Mouse (Mus musculus) embryonic stem cell, embryonic (primary cell): ENCODE data around the gene Glyat.

Experiments used
- CTCF ChIA-PET, 4 experiments: fragments of 300-600 bp in 2 of 4; fragments of 350-600 bp in 2 of 4; sonication (Branson Sonifier 250); formaldehyde crosslinking; loops; one replicate each; lab custom pipeline; 2022; ENCODE audit warnings: inconsistent platforms in 2 of 4; lab: Charles Lee
- POLR2A ChIA-PET, 4 experiments: fragments of 300-600 bp in 2 of 4; fragments of 350-600 bp in 2 of 4; sonication (Branson Sonifier 250); formaldehyde crosslinking; loops; one replicate each; lab custom pipeline; 2022; ENCODE audit warnings: antibody characterized with exemption in 4 of 4, inconsistent platforms in 1 of 4; lab: Charles Lee

The Glyat gene

DNA sequence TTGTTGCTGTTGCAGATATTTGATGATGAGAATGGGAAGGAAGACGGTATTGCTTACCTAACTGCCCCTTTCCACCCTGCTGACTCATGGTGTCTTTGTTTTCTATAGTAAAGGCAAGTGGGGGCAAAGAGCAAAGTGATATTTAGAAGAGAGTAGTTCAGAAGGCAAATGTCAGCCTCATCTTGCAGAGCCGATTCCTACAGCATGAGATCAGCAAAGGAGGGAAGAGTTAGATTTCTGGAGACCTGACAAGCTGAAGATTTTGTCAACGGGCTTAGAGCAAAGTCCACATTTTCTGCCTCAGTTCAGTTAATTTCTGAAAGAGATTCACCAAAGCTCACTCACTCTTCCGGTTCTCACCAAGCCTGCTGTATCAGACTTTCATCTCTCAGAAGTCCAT is at the start of gene Glyat:
Gene Glyat, plus strand, starts transcription at position 133 of the 400 bp plus-strand sequence.
- ChIA-PET POLR2A (no interaction called here), CTCF (no interaction called here)

DNA sequence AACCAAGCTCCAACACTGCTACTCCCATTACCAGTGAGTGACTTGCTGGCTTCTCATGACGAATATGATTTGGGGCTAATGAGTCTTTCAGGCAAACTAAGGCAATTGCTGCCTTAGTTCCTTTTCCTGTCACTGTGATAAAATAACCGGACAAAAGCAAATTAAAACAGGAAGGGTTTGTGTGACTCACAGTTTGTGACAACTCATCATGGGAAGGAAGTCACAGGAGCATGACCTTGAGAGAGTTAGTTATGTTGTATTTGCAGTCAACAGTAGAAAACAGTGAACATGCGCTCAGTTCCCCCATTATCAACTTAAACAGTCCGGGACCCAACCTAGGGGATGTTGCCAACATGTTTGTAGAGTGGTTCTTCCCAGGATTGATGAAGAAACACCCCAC is 47.8 kb upstream of the Glyat start:
- POLR2A ChIA-PET, result interaction anchor here in 1 of 4 experiments (1.1 to 2.6 kb wide), 2 partner anchors 11 to 44 kb away, joined by 3 to 7 read pairs; no protein-coding TSS in a partner anchor
- CTCF ChIA-PET, result no interaction called here

DNA sequence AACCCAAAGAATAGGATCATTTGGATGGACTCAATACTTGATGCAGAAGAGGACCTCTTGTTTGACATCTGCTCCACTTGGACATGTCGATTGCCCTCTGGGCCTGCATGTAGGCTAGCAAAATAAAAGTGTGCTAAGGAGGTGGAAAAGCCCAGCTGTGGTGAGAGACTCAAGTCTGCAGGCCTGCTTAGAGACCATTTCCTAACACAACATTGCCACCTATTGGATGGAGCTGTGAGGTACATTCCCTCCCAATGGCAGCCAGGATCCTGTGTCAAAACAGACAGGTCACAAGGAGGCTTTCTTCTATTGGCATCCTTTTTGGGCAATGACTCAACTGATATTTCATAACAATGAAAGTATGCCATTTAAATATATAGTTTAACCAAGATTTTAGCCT is 41.2 kb upstream of the Glyat start:
- CTCF ChIA-PET, result interaction anchor here (1.0 to 2.5 kb wide), 11 partner anchors 9 to 159 kb away, joined by 3 to 21 read pairs (median 5); no protein-coding TSS in a partner anchor
- POLR2A ChIA-PET, result interaction anchor here in 1 of 4 experiments (0.6 kb wide), 1 partner anchor 90 kb away, joined by 3 read pairs; no protein-coding TSS in a partner anchor

DNA sequence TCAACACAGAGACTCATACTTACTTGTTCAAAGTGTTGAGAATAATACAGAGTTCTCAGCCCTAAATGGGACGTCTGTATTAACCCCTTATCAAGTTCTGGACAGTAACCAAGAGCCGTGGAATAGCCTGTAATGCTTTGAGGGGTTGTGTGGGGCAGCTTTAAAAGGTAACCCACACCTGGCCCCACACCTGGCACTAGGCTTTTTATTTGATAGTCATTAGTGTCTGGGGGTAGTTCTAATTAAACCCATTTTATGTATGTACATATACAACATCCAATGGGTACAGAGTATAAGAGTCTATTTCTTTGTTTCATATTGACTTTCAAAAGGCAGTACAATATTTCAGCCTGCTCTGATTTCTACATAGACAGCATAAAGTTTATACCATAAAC is 38.0 kb upstream of the Glyat start:
- POLR2A ChIA-PET, result interaction anchor here in 3 of 4 experiments (0.9 to 2.7 kb wide), 8 partner anchors 9 to 201 kb away, joined by 3 to 8 read pairs (median 4); partner anchors contain the start of genes Cntf (in 1 of the 3), Dtx4 (in 1 of the 3), Lpxn (in 1 of the 3) and Zfp91 (in 1 of the 3)
- CTCF ChIA-PET, result interaction anchor here (0.6 to 1.5 kb wide), 8 partner anchors 77 to 225 kb away, joined by 3 to 7 read pairs (median 4); partner anchors contain the start of gene Dtx4 (in 2 of the 4)

DNA sequence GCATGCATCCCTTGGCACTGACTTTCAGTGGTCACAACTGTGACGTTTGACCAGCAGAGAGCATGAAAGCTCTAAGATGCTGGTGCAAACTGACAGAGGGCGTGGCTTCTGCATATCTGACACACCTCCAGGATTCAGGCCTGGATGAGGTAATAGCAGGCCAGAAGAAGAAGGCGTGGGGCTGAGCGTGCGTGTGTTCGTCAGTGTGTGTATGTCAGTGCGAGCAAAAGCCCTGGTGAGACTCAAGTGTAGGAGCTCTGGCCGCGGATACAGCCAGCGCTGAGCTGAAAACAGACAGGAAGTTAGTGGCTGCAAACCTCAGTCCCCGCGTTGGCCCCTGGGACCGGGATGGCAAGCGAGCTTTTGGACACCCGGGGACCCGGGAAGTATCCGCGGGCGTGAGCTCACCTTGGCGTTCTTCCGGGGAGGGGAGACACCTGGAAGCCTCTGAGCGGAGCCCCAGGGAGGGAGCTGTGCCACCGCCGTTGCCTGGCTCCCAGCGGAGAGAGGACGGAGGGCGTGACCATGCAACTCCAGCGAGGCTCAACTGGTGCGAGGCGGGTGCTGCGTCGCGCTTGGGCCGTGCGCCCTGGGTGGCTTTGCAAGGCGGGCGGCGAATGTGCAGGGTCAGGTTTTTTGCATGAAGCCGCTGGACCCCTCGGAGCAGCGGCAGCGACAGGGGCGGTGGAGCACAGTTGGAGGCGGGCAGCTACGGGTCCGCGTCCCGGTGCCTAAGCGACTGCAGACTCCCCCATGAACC is 37.4 kb upstream of the Glyat start:
- ChIA-PET POLR2A (interaction anchor here (0.9 to 2.7 kb wide), 13 partner anchors 9 to 201 kb away, joined by 3 to 8 read pairs (median 4); partner anchors contain the start of genes Dtx4 (in 2 of the 4), Cntf (in 1 of the 4), Lpxn (in 1 of the 4) and Zfp91 (in 1 of the 4)), CTCF (interaction anchor here (0.6 to 1.5 kb wide), 10 partner anchors 77 to 225 kb away, joined by 3 to 7 read pairs (median 4); partner anchors contain the start of gene Dtx4 (in 2 of the 4))

DNA sequence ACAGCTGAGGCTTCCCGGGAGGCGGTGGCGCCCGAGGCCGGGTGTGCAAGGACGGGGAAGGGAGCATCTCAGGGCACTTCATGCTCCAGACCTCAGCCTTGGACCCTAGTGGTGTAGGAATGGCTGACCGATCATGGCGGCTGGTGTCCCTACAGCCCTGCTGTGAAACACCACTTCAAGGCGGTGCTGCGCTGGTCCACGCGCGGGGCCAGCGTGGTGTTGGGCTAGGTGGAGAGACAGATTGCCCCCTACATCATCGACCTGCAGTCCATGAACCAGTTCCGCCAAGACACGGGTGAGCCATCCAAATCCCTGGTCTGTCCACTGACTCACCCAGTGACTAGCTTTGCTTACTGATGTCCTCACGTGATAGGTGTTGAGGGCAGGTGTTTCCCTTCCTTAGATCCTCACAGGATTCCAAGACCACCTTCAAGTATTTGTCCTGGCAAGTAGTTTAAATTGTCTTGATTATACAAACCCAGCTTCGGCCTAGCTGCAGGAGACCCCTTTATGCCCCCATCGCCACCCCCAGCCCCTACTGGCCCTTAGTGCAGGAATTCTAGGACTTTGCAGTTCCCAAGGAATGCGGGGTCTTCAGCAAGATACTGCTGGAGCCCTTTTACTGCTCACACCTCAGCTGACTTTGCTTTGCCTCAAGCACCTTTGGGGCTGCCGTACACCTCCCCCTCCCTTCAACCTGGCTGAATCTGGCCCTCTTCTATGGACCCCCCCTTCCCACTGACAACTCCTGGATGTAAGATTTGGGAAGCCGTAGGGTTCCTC is 36.6 kb upstream of the Glyat start:
- POLR2A ChIA-PET, result interaction anchor here (0.5 to 2.7 kb wide), 14 partner anchors 10 to 359 kb away, joined by 3 to 8 read pairs (median 4); partner anchors contain the start of genes Dtx4 (in 2 of the 4), Cntf (in 1 of the 4), Lpxn (in 1 of the 4) and Zfp91 (in 1 of the 4)

DNA sequence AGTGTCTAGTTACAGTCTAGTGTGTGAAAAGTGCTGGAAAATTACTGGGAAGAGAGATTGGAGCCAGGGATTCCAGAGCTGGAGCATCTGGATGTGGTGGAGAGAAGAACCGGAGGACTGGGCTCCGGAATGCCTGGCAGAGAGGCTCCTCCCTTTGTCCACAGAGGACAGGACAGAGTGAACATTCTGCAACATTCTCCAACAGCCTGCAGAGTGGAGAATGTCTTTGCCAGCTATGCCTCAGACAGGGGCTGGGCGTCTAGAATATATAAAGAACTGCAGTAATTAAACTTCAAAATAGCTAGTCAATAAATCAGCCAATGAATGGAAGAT is 36.1 kb upstream of the Glyat start:
- ChIA-PET CTCF (interaction anchor here in 1 of 4 experiments (0.6 kb wide), 1 partner anchor 108 kb away, joined by 3 read pairs; no protein-coding TSS in a partner anchor), POLR2A (interaction anchor here in 3 of 4 experiments (1.3 to 2.7 kb wide), 4 partner anchors 10 to 109 kb away, joined by 3 to 7 read pairs (median 4); partner anchors contain the start of gene Dtx4 (in 1 of the 3))

More for the DNA sequence above, 36.6 kb upstream of the Glyat start:
- CTCF ChIA-PET, result interaction anchor here in 3 of 4 experiments (0.6 to 1.5 kb wide), 7 partner anchors 78 to 224 kb away, joined by 3 to 7 read pairs (median 3); partner anchors contain the start of gene Dtx4 (in 2 of the 3)

DNA sequence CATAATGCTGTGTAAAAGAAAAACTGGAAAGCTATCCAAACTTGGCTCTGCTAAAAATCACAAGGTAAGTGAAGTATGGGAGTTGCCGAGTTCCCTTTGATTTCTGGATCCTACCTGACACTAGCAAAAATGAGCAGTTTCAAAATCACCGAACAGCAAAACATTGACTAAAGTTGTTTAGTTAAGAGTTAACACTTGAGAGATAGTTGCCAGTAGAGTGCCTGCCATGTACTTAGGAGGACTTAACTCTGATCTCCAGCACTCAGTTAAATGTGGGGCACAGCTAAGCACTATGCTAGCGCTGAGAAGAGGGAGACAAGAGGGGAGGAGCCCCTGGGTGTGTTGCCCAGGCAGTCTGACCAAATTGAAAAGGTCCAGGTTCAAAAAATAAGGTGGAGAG is 34.4 kb upstream of the Glyat start:
- ChIA-PET POLR2A (no interaction called here), CTCF (no interaction called here)

DNA sequence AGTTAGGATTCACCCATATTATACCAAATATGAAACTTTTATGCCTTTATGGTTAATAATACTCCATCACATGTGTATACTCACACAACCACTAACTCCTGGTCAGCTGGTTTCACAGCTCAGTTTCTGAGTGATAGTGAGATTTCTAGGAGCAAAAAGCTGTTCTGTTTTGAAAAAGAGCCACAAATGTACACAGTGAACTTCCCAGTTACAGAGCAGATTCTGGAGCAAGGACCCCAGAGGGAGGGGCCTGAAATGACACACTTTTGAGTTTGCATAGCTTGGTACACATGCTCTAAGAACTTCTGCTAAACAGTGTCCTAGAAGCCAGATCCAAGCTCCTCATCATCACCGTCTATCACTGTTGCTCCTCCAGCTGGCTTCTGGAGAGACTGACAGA is 33.4 kb upstream of the Glyat start, which contains the start of gene Gm4952:
Gene Gm4952, plus strand, starts transcription at position 301 of the 400 bp plus-strand sequence.
- ChIA-PET CTCF (no interaction called here), POLR2A (no interaction called here)

DNA sequence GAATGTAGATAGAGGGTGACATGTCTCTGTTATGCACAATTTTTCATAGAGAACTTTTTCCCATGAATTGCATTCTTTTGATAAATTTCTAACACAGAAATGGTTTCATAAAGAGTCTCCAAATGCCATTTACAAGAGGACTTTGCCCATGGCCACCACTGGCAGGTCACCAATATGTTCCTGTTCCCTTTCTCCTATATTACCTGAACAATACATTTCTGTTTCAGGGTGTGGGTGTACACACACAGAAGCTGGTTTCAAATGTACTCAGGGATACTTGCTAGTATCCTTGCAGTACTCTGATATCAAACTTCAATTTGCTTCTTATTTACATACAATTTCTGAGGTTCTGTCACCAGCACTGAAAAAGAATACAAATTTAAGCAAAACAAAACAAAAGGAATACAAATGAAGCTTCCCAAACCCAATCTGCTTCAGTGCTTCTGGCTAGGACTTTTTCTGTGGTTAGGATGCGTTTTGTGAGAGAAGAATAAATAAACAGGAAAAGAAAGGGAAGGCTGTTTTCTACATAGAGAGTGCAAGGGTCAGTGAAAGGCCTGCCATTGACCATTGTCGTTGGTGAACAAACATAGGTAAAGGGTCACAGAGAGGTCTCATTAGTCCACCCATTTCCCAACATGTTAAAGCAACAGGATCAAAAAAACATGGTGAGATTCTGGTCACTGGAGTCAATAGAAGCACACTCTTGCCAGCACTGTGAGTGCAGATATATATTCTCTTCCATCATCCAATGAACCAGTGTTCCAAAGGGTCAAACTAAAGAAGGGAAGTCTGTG is 32.2 kb upstream of the Glyat start:
- ChIA-PET CTCF (no interaction called here), POLR2A (no interaction called here)

DNA sequence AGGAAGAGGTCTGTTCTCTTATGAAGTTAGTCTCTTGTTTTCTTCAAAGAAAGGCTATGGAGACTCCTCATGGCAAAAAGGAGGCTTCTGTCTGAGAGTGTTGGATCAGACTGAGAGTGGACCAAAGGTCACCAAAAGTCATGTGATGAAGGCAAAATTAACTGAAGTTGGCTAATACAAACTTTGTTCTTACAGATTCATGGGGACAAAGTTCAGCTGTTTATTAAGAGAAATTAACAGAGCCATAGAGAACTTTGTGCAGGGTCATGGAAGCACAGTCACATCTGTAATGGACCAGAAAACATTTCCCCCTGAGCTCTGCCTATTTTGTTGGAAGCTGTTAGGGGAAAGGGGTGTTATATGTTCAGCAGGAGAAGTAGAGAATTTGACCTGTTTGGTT is 24.8 kb upstream of the Glyat start:
- ChIA-PET CTCF (no interaction called here), POLR2A (no interaction called here)

DNA sequence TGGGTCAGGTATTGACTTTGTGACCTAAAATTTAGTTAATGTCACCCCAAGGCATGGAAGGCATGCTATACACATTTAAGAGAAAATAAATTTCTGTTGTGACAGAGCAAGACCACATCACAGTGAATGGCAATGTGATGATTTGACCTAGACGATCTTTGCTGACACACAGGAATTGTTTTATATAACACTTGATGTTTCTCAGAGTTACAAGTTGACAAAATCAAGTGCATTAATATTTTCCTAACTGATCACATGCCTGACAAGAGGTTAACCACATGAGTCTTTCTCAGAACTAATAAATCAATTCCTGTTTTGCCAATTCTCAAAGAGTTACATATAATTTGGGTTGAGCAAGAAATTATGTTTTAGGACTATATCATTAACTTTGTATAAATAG is 19.5 kb upstream of the Glyat start:
- ChIA-PET CTCF (no interaction called here), POLR2A (interaction anchor here in 2 of 4 experiments (0.6 kb wide), 2 partner anchors 153 to 181 kb away, joined by 3 read pairs; no protein-coding TSS in a partner anchor)

DNA sequence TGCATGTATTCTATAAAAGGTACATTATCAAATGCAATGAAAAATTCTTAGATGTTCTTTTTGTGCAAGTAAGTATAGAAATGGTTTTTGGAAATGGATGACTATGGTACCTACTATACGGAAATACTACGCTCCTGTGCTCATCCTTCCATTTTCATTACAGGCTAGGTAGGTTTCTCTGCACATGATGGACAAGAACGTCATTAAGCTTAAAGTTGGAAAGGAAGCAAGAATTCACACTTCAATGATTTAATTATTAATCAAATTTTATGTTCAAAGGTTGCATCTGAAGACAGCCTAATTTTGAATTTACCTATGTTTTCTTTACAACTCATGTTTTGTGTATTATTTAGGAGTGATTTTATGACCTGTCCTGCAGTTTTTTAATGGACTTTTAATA is 1.2 kb downstream of the Glyat start:
- POLR2A ChIA-PET, result no interaction called here

DNA sequence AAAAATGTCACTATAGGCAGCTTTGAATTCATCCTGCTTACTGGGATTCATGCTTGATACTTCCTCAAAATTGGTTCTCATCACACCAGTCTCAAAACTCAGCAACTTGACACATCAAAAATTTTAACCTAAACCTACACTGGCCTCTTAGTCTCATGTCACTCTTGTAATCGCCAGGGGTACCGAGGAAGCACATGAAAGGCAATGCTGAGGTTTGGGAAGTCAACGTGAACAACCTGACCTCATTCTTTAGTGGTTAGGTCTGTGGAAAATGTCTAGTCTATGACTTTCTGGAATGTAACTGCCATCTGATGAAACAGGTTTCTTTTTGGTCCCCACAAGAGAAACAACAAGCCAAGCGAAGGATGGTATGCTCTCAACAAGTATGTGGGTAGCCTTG is 1.9 kb downstream of the Glyat start:
- POLR2A ChIA-PET, result no interaction called here
- CTCF ChIA-PET, result no interaction called here

More for the DNA sequence above, 1.2 kb downstream of the Glyat start:
- CTCF ChIA-PET, result no interaction called here

DNA sequence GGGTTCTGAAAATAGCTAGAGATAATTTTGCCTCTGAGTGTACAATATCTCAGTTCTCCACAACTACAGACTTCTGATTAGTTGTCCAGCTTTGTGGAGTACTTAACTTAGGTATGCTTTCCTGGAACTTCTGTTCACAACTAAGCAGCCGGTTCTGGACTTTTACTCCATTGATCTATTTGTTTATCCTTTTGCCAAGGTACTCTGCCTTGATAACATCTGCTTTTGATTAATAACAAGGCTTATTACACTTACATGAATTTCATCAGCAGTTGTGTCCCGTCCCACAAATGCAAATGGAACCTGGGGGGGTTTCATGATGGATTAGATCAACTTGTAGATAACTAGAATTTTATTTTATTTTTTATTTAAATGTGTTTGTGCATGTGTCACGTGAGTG is 3.8 kb downstream of the Glyat start:
- ChIA-PET CTCF (interaction anchor here in 1 of 4 experiments (0.6 kb wide), 1 partner anchor 11 kb away, joined by 3 read pairs; no protein-coding TSS in a partner anchor), POLR2A (no interaction called here)

DNA sequence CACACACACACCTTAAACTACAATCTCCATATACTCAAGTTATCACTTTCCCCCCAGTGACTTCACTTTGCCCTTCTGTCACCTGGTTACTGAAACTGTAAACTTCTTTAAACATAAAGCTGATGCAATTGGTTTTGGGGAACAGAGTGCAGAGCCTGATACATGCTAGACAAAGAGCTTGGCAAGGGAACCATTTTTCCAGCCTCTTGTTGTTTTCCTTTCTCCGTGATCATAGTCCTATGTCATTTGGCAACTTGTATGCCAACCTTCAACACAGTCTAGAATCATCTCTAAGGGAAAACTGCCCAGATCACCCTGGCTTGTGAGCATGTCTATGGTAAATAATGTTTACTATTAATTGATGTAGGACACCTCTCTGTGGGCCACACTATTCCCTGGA is 4.9 kb downstream of the Glyat start:
- ChIA-PET POLR2A (interaction anchor here in 2 of 4 experiments (0.7 to 1.0 kb wide), 4 partner anchors 10 to 460 kb away, joined by 3 to 6 read pairs (median 3); no protein-coding TSS in a partner anchor), CTCF (no interaction called here)

DNA sequence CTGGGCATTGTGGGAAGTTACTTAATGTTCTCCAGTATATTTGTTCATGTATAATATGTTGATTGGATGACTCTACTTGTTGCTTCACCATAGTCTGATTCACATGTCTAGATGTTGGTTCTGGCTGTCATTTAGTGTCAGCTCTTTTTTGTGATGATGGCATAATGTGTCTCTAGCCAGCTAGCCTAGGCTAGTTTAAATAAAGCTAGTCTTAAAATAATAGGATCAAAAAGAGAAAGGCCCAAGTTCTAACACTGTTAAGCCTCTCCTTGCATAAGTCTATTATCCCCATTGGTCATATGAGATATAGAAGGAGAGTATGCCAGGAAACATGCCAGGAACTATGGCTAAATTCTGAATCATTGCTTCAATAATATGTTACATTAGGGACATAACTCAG is 16.4 kb downstream of the Glyat start:
- POLR2A ChIA-PET, result no interaction called here
- CTCF ChIA-PET, result no interaction called here

DNA sequence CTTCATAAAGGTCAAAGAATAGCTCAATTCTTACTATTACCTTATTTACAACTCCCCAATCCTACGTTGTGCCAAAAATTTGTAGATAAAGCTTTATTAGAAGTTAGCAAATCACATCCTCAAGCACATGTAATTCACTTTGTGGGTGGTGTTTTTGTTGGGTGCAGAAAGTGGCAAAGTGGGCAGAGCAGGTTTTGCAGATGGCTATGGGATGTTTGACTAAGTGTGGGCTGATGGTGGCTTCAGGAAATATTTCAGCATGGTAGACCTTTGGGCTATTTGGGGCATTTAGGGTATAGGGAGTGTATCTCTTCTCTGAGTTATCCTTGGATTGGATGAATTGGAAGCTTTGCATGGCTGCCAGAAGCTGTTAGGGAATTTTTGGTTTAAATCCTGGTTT is 33.0 kb downstream of the Glyat start:
- ChIA-PET CTCF (no interaction called here), POLR2A (interaction anchor here in 1 of 4 experiments (0.7 kb wide), 1 partner anchor 130 kb away, joined by 3 read pairs; the partner anchor contains the start of genes Lpxn and Zfp91)
